Mouse (Mus musculus): ENCODE results near the gene Cldn19. TPM values are rescaled to one million over a fixed set of nuclear protein-coding genes. Genes with fewer than 3 reads are reported as not detected.
"Not testable (repeated sequence)": the region's sequence is repeated elsewhere in the genome, so short reads cannot be mapped to it uniquely, and the experiment has no call there.

The Cldn19 gene
- polyA plus RNA-seq, 1 experiment from 2014 or later = 0.22 TPM

- Histone ChIP-seq H3K27me3 (no peaks in the 10 kb centered on the region), H3K4me1 (peaks cover 19% of the 10 kb centered on the region), H3K36me3 (no peaks in the 10 kb centered on the region), H3K27ac (replicated peaks) (peak overlapping the region; percentile 60), H3K9me3 (no peaks in the 10 kb centered on the region), H3K4me2 (replicated peaks) (peak overlapping the region; percentile 21; the same call in 1 of the 2 replicates), H3K4me3 (no peak overlapping the region), H3K9ac (replicated peaks) (0 out of 2 replicates have a peak overlapping the region, but pooled peaks have one; percentile 15)
- ATAC-seq (ENCODE audit: low FRiP score, low read depth) = peak; percentile 73
- 20% methylated on average over 9 of the region's 9 CpGs for WGBS
These were observed 1.1 kb upstream of the Cldn19 start for GRCm38 (mm10) chr4:119254012-119254618.

DNA sequence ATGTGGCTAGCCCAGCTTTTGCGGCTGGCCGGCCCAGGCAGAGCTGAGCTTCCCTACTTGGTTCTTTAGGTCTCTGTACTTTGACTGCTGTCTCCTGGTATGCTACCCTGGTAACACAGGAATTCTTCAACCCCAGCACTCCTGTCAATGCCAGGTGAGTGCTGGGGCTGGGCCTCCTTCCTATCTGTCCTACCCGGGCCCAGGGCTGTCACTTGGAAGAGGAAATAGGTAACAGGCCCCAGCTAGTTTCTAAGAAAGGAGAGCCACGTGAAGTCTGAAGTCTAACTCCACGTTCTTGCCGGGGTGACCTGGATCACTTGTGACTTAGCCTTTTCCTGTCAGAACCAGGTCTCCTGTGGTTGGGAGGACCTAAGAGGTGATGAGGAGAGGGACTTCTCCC, 1.9 kb downstream of the Cldn19 start:
- ATAC-seq (ENCODE audit: low FRiP score, low read depth) = no peak
- no peak overlapping the region for H3K9ac ChIP-seq (replicated peaks)
- no peaks in the 10 kb centered on the region for H3K36me3 ChIP-seq
- no peak overlapping the region for H3K4me2 ChIP-seq (replicated peaks)
- H3K4me1 ChIP-seq = peaks cover 19% of the 10 kb centered on the region
- WGBS = 81% methylated on average over 6 of the region's 6 CpGs
- H3K27me3 ChIP-seq = no peaks in the 10 kb centered on the region
- no peaks in the 10 kb centered on the region for H3K9me3 ChIP-seq
- H3K4me3 ChIP-seq = no peak overlapping the region
- H3K27ac ChIP-seq (replicated peaks) = no peak overlapping the region

DNA sequence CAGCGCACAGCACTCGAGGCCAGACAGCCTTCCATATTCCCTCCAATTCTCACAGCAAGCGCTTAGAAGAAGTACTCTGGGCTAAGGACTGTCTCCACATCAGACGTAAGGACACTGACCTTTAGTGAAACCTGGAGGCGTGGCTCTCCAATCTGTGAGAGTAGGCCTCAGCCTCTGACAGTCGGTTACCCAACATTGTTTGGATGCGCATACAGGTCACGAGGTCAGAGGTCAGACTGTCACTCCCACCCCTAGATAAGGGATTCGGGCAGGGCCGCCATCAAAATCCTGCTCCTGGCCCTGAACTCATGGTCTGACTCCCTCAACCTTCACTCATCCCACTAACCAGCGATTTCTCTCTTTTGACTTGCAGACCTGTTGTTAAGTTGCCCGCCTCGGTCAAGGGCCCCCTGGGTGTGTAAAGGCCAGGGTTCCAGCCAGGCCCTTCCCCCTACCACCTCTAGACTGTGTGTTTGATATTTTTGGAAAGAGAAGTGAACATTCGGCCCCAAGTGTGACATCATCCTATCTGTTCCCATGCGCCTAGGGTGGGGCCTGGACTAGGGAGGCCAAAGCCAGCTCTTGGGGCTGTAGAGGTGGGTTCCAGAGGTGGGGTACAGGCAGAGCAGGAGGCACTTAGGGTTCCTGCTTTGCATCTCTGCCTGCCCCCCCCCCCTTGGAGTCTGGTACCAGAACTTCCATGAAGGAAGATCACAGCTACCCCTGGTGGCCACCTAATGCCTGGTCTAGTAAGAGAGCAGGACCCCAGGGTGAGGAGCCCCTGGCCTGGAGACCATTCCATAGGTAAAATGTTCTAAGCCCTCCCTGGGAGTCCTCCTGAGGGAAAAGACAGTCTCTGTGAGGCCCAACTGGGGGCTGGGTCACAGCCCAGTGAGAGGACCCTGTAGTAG, 4.4 kb downstream of the Cldn19 start:
- H3K9ac ChIP-seq (replicated peaks) = no peak overlapping the region
- no peaks in the 10 kb centered on the region for H3K27me3 ChIP-seq
- H3K9me3 ChIP-seq = no peaks in the 10 kb centered on the region
- no peak for ATAC-seq (ENCODE audit: low FRiP score, low read depth)
- H3K27ac ChIP-seq (replicated peaks) = no peak overlapping the region
- 78% methylated on average over 15 of the region's 15 CpGs for WGBS
- H3K4me1 ChIP-seq = peaks cover 7% of the 10 kb centered on the region
- no peak overlapping the region for H3K4me3 ChIP-seq
- no peaks in the 10 kb centered on the region for H3K36me3 ChIP-seq
- H3K4me2 ChIP-seq (replicated peaks) = no peak overlapping the region

- H3K9ac ChIP-seq (replicated peaks) = no peak overlapping the region
- WGBS = 66% methylated on average over 7 of the region's 7 CpGs
- no peak overlapping the region for H3K4me3 ChIP-seq
- no peaks in the 10 kb centered on the region for H3K27me3 ChIP-seq
- H3K4me1 ChIP-seq = no peaks in the 10 kb centered on the region
- ATAC-seq (ENCODE audit: low FRiP score, low read depth) = no peak
- no peaks in the 10 kb centered on the region for H3K36me3 ChIP-seq
- H3K9me3 ChIP-seq = no peaks in the 10 kb centered on the region
- H3K4me2 ChIP-seq (replicated peaks) = no peak overlapping the region
- no peak overlapping the region for H3K27ac ChIP-seq (replicated peaks)
These were observed 6.0 kb downstream of the Cldn19 start for GRCm38 (mm10) chr4:119261087-119261713.

DNA sequence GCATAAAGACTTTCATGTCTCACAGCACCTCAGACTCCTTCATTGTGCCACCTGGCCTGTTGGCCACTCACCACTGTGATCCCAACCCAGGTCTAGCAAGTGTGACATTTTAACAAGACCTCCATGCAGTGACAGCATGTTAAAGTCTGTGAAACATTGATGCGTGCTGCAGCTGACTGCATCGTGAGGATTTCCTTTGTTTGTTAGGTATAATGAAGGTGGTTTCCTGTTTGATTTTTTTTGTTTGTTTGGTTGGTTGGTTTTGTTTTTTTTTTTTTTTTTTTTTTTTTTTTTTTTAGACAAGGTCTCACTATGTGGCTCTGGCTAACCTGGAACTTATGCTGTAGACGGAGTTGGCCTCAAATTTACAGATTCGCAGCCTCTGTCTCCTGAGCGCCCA, 7.3 kb downstream of the Cldn19 start:
- Histone ChIP-seq H3K4me1 (no peaks in the 10 kb centered on the region), H3K27ac (replicated peaks) (no peak overlapping the region), H3K4me3 (no peak overlapping the region), H3K4me2 (replicated peaks) (no peak overlapping the region), H3K27me3 (no peaks in the 10 kb centered on the region), H3K9me3 (no peaks in the 10 kb centered on the region), H3K9ac (replicated peaks) (no peak overlapping the region), H3K36me3 (no peaks in the 10 kb centered on the region)
- no peak for ATAC-seq (ENCODE audit: low FRiP score, low read depth)
- whole genome bisulfite sequencing = 94% methylated on average over 5 of the region's 5 CpGs

DNA sequence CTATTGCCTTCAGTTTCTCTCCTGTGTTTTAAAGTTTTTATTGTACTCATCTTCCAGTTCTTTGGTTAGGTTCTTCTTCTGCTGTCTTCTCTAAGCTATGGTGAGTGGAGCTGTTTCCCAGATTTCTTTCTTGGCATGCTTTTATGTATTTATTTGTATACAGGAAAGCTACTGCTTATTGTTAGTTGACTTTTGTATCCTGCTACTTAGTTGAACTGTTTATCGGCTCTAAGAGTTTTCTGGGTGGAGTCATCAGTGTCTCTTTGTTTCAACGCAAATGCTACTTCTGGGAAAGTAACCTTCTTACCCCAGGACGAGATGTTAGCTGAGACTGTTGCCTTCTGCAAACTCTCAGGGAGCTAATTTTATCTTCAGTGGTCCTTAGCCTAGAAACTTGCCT, 8.2 kb downstream of the Cldn19 start:
- no peaks in the 10 kb centered on the region for H3K9me3 ChIP-seq
- no peaks in the 10 kb centered on the region for H3K27me3 ChIP-seq
- H3K9ac ChIP-seq (replicated peaks) = no peak overlapping the region
- WGBS = 83% methylated on average over 3 of the region's 3 CpGs
- no peak for ATAC-seq (ENCODE audit: low FRiP score, low read depth)
- no peaks in the 10 kb centered on the region for H3K4me1 ChIP-seq
- no peaks in the 10 kb centered on the region for H3K36me3 ChIP-seq
- H3K4me3 ChIP-seq = no peak overlapping the region
- no peak overlapping the region for H3K27ac ChIP-seq (replicated peaks)
- no peak overlapping the region for H3K4me2 ChIP-seq (replicated peaks)

DNA sequence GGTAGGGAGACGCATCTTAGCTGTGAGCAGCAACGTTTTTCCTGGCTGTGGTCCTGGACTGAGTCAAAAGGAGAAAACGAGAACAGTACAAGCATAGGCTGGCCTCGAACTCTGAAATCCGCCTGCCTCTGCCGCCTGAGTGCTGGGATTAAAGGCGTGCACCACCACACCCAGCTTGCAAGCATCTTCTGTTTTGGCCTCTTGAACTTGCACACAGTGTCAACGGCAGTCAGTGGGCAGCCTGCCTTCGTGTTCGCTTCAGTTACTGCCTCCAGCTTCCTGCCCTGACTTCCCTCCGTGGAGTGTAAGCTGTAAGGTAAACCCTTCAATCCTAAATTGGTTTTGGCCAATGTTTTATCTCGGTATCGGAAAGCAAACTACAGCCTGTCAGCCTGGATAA, 11.4 kb downstream of the Cldn19 start:
- WGBS = 78% methylated on average over 13 of the region's 13 CpGs
- Histone ChIP-seq H3K36me3 (peaks cover 27% of the 10 kb centered on the region), H3K4me3 (no peak overlapping the region), H3K27ac (replicated peaks) (no peak overlapping the region), H3K9ac (replicated peaks) (no peak overlapping the region), H3K4me2 (replicated peaks) (no peak overlapping the region), H3K27me3 (no peaks in the 10 kb centered on the region), H3K4me1 (no peaks in the 10 kb centered on the region), H3K9me3 (no peaks in the 10 kb centered on the region)
- ATAC-seq (ENCODE audit: low FRiP score, low read depth) = no peak

DNA sequence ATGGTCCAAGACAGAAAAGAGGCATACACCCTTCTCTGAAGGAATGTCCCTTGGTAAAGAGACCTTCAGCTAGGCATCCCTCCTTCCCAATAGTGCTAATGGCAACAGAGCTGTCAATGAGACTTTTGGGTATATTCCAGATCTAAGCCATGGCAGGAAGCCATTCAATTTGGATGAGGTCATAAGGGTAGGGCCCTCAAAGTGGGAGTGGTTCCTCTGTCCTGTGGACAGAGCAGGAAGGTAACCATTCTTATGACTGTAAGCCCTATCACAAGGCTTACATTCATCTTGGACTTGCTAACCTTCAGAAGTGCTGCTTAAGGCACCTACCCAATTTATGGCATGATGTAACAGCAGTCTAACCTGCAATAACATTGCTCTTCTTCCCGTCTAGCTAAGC, 19.4 kb downstream of the Cldn19 start:
- peaks cover 94% of the 10 kb centered on the region for H3K36me3 ChIP-seq
- no peak for ATAC-seq (ENCODE audit: low FRiP score, low read depth)
- 93% methylated on average over 1 of the region's 1 CpGs for WGBS

DNA sequence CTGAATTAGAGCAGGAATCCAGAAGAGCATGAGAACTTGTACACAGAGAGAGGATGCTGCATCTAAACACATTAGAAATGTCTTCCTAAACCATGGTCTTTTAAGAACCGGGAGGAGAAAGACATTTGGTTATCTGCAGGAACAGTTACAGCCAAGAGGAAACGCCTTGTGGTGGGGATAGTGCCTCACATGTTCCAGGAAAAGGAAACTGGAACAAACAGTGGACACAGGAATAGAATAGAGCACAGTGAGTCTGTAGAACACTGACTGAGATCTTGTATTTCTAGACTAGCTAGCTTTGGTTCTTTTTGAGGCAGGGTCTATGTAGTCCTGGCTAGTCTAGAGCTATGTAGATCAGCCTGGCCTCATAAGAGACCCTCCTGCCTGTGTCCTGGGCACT, 20.0 kb downstream of the Cldn19 start:
- Histone ChIP-seq H3K36me3 (peaks cover 94% of the 10 kb centered on the region), H3K4me3 (no peak overlapping the region), H3K4me2 (replicated peaks) (no peak overlapping the region), H3K27me3 (no peaks in the 10 kb centered on the region), H3K27ac (replicated peaks) (no peak overlapping the region), H3K9ac (replicated peaks) (no peak overlapping the region), H3K9me3 (no peaks in the 10 kb centered on the region), H3K4me1 (no peaks in the 10 kb centered on the region)
- WGBS = 92% methylated on average over 2 of the region's 2 CpGs
- no peak for ATAC-seq (ENCODE audit: low FRiP score, low read depth)

More for the DNA sequence above, 19.4 kb downstream of the Cldn19 start:
- Histone ChIP-seq H3K4me3 (no peak overlapping the region), H3K9me3 (no peaks in the 10 kb centered on the region), H3K27ac (replicated peaks) (no peak overlapping the region), H3K27me3 (no peaks in the 10 kb centered on the region), H3K4me1 (no peaks in the 10 kb centered on the region), H3K9ac (replicated peaks) (no peak overlapping the region), H3K4me2 (replicated peaks) (no peak overlapping the region)

DNA sequence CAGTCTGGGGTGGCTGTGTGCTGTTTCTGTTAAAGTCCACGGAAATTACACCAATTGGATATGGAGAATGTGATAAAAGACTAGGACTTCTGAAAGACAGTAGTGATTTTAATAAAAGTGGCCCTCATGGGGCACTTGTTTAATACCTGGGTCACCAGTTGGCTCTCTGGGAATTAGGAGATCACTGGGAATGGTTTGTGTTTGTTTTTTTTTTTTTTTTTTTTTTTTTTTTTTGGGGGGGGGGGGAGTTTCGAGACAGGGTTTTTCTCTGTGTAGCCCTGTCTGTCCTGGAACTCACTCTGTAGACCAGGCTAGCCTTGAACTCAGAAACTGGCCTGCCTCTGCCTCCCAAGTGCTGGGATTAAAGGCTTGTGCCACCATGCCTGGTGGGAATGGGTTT, 20.5 kb downstream of the Cldn19 start:
- no peak overlapping the region for H3K9ac ChIP-seq (replicated peaks)
- H3K4me3 ChIP-seq = no peak overlapping the region
- no peaks in the 10 kb centered on the region for H3K4me1 ChIP-seq
- no peak for ATAC-seq (ENCODE audit: low FRiP score, low read depth)
- no peaks in the 10 kb centered on the region for H3K9me3 ChIP-seq
- H3K4me2 ChIP-seq (replicated peaks) = no peak overlapping the region
- H3K36me3 ChIP-seq = peaks cover 93% of the 10 kb centered on the region
- no peak overlapping the region for H3K27ac ChIP-seq (replicated peaks)
- no peaks in the 10 kb centered on the region for H3K27me3 ChIP-seq
- WGBS = 86% methylated on average over 2 of the region's 2 CpGs

DNA sequence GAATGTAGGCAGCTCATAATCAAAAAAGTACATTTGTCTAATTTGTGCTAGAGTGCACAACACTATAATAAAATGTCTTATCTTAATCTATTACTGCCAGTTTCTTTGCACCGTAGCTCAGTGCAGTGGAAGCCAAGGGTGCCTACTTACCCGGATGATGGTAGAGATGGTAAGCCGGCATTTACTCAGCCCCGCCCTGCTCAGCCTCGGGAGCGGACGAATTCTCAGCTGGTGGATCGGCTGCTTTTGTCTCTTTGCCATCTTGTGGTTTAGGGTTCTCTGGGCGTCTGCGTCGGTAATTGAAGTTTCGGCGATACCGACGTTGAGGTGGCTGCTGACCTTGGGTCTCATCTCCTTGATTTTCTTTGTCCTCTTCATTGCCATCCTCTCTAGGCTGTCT, 23.6 kb downstream of the Cldn19 start:
- not testable (repeated sequence) for H3K27ac ChIP-seq (replicated peaks); H3K9me3 ChIP-seq; H3K4me3 ChIP-seq; H3K4me1 ChIP-seq; H3K9ac ChIP-seq (replicated peaks); ATAC-seq (ENCODE audit: low FRiP score, low read depth); H3K27me3 ChIP-seq; H3K4me2 ChIP-seq (replicated peaks)
- peaks cover 94% of the 10 kb centered on the region for H3K36me3 ChIP-seq
- whole genome bisulfite sequencing = 92% methylated on average over 15 of the region's 15 CpGs

GRCm38 (mm10) chr4:119284861-119285260, 29.6 kb downstream of the Cldn19 start:
- 0 out of 2 replicates have a peak, but pooled peaks cover 3% of the 10 kb centered on the region for H3K4me1 ChIP-seq
- H3K27me3 ChIP-seq = no peaks in the 10 kb centered on the region
- no peaks in the 10 kb centered on the region for H3K9me3 ChIP-seq
- H3K27ac ChIP-seq (replicated peaks) = no peak overlapping the region
- no peak for ATAC-seq (ENCODE audit: low FRiP score, low read depth)
- H3K9ac ChIP-seq (replicated peaks) = no peak overlapping the region
- H3K4me2 ChIP-seq (replicated peaks) = no peak overlapping the region
- no peak overlapping the region for H3K4me3 ChIP-seq
- peaks cover 66% of the 10 kb centered on the region for H3K36me3 ChIP-seq
- WGBS = 100% methylated on average over 1 of the region's 1 CpGs

Measured in midbrain, embryonic 12.5 days (tissue).